Mouse (Mus musculus): ENCODE data around the gene Srgap2.

Srgap2 gene

GRCm38 (mm10) chr1:131417059-131417750, 109.9 kb downstream of the Srgap2 start:
- no peak for DNase-seq

GRCm38 (mm10) chr1:131403567-131403966, 123.6 kb downstream of the Srgap2 start:
- DNase-seq: peak in 1 of 2 experiments; percentile 29

- DNase-seq: no peak
Measured at GRCm38 (mm10) chr1:131400844-131401243, 126.3 kb downstream of the Srgap2 start.

DNA sequence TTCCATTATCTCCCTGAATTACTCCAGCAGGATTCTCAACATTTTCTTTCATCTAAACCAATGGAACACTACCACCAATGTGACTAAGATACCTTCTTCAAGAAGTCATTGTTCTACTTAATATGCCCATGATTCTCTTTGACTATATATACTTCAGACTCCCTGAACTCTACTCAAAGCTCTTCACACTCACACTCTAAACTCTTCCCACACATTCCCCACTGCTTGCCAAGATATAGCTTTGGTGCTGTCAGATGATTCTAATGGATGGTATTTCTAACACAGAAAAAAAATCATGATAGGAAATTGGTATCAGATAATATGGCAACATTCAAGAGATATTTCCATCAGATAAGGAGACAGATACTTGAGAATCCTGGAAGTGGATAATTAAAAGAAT, 129.0 kb downstream of the Srgap2 start:
- no peak for DNase-seq

DNA sequence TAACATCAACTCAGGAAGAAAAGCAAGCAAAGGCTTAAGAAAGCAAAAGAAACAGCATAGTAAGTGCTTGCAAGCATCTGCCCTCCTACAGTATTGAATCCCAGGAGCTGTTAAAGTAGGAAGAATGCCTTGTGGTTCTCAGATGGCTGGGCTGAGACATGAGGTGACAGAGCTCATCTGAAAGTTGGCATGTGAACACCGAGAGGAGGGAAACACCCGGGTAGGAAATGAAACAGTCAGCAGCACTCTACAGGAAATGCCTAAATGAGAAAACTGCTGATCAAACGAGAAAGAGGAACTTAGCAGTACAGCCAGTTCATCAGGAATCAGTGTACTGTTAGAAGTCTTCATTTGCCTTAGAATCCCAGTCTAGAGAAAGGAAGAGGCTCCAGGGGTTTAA, 142.7 kb downstream of the Srgap2 start:
- DNase-seq: peak; percentile 39 to 60

GRCm38 (mm10) chr1:131382184-131382583, 145.0 kb downstream of the Srgap2 start:
- no peak for DNase-seq

DNA sequence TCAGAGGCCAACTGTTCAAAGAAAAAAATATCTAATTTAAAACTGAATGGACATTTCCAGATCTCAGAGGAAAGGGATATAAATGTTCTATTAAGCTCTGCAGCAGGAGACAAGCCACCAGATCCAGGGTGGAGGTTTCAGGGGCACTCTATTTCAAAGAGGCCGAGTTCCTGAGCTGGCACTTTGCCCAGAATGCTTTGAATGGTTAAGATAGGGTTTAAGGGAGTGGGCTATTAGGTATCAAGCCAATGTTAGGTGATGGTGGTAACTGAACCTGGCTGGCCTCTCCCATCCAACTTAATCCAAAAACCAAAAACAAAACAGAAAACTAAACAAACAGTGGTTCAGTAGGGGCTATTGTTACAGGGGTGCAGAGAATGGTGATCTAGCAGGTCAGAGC, 146.9 kb downstream of the Srgap2 start:
- DNase-seq: no peak

GRCm38 (mm10) chr1:131378914-131379474, 148.2 kb downstream of the Srgap2 start:
- no peak for DNase-seq

- no peak for DNase-seq
Measured at GRCm38 (mm10) chr1:131378081-131378913, 148.9 kb downstream of the Srgap2 start.

GRCm38 (mm10) chr1:131365832-131366231, 161.3 kb downstream of the Srgap2 start:
- DNase-seq: no peak

DNA sequence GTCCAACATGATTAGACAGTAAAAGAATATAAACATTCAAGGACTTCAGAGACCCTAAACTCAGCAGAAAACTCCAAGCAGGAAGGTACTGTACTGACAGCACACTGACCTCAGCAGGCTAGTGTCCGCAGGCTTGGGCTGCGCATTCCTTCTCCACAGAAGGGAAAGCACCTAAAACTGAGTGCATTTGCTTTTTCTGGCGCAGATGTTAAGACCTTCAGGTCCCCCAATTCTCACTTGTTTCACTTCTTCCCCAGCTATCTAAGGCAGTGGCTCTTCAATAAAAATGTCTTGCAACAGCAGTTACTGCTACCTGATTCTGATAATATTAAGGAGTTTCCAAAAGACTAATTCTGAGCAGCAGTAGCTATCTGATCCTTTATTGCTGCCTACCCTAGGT, 162.7 kb downstream of the Srgap2 start:
- DNase-seq: no peak

- no peak for DNase-seq
Measured at GRCm38 (mm10) chr1:131363887-131364286, 163.3 kb downstream of the Srgap2 start.

DNA sequence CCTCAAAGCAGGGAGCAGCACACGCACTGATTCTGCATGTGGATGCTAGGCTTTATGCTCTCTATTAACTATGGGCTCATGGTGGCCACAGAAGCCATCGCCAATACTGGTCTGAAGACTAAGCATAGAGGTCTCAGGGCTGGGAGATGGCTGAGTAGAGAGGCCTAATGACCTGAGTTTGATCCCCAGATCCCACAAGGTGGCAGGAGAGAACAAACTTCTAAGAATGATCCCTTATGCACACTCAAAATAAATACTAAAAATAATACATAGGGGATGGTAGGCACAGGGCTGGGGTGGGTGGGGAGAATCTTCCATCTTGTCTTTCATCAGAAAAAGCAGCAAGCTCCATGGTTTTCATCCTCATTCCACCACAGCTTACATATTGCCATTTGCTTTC, 165.1 kb downstream of the Srgap2 start:
- DNase-seq: no peak

- DNase-seq: no peak
Measured at GRCm38 (mm10) chr1:131360800-131361199, 166.4 kb downstream of the Srgap2 start.

GRCm38 (mm10) chr1:131359609-131360008, 167.5 kb downstream of the Srgap2 start:
- DNase-seq: no peak

GRCm38 (mm10) chr1:131357213-131357612, 169.9 kb downstream of the Srgap2 start:
- DNase-seq: no peak

DNA sequence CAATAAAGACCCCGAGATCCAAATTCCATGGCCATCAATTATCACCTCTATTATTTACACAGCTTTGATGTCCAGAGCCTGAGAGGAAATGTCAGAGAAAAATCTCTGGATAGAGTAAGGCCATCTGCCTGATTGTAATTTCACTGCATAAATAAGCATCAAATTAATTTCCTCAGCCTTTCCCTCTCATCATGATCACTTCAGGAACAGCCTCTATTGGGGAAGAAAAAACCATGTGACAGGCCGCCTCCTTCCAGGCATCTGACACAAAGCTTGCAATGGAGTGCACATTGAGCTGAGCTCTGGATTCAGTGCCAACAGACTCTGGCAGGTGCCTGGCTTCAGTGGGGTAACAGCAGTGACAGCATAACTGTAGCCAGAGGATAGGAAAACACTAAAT, 175.7 kb downstream of the Srgap2 start:
- peak; percentile 83 to 94 for DNase-seq

DNA sequence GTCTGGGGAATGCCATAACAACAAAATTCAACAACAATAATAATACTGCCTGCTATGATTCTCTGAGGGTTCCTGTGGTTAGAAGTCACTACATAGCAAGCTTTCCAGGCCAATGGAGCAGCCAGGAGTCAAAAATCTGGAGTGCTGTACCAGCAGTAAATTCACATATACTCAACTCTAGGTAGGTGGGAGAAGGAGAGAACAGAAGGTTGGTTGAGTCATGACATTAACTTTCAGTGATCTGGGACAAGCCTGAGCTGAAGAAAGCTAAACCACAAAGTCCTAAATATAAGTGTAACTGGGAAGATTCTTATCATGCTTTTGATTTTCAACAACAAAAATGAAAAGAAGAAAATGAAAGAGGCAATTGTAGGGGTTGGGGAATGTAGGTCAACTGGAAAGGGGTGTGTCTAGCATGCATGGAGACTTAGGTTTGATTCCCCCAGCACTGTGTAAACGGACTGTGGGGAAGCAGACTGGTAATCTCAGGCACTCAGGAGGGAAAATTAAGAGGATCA, 177.1 kb downstream of the Srgap2 start:
- DNase-seq: no peak

DNA sequence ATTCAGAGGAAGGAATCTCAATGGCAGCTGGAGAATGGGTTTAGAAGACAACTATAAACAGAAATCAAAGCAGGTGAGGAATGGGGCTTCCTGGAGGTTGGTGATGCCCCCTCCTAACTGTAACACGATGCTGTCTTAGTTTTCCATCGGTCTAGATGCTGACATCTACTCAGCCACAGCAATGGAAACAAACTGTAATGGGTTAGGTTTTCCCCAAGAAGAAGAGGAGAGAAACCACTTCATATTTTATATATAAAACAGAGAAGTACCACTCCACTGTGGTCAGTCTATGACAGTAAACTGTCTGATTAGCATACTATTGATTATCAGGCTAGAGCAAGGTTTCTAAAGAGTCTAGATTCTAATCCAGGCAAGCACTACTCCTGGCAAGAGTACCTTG, 179.4 kb downstream of the Srgap2 start:
- no peak for DNase-seq

DNA sequence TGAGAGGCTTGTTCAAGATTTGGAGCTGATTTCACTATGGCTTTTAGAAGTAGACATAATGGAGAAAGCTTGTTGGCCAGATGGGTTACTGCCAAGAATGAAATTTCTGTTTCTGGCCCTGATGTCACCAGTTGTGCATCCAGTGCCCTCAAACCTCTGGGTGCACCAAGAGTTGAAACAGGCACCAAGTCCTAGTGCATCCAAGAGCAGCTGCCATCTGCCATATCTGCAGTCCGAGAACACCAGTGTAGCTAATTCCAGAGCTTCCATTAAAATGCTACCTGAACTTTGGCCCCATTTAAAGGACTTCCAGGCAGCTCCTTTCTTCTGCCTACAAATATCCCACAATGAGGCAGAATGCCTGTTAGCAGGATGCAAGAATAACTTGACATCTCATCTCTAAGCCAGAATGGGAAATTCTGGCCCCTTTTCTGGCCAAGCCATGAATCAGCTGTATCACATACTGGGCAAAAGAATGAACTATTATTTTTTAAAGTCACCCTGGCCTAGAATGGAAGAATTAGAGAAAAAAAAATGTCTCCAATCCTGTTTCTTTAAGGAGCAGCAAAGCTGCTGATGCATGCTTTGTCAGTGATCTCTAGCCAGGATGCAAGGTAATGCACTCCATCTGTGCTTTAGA, 180.1 kb downstream of the Srgap2 start:
- DNase-seq: no peak

- no peak for DNase-seq
Measured at GRCm38 (mm10) chr1:131345422-131346419, 181.4 kb downstream of the Srgap2 start.

GRCm38 (mm10) chr1:131344691-131345090, 182.5 kb downstream of the Srgap2 start:
- DNase-seq: no peak
